Mouse (Mus musculus) C2C12 (cell line): Measurements from ENCODE around the gene Tmem145. TPM values are rescaled to one million over a fixed set of nuclear protein-coding genes. Genes with fewer than 3 reads are reported as not detected.
"Not testable (repeated sequence)": the region's sequence is repeated elsewhere in the genome, so short reads cannot be mapped to it uniquely, and the experiment has no call there.

Experiments
- H3K27me3 ChIP-seq: one replicate; pipeline ENCODE4 v1.6.1; 2011; ENCODE audit not compliant: control insufficient read depth, insufficient read depth, insufficient read length
- H3K36me3 ChIP-seq: one replicate; pipeline ENCODE4 v1.6.1; 2011; ENCODE audit not compliant: control insufficient read depth, insufficient read depth
- H3K4me3 ChIP-seq: one replicate; pipeline ENCODE4 v1.5.1; 2011; ENCODE audit warnings: mild to moderate bottlenecking, control low read depth; ENCODE audit not compliant: poor library complexity, insufficient read depth, severe bottlenecking
- H3K79me2 ChIP-seq: one replicate; pipeline ENCODE4 v1.6.1; 2011; ENCODE audit not compliant: control insufficient read depth, insufficient read depth
- H3K79me3 ChIP-seq: one replicate; pipeline ENCODE4 v1.6.1; 2011; ENCODE audit warnings: low read depth, control low read depth
- H3ac ChIP-seq: one replicate; pipeline ENCODE3; 2011; ENCODE audit warnings: low read depth; ENCODE audit not compliant: control insufficient read depth, insufficient read length
- CEBPB ChIP-seq: IDR thresholded peaks from one replicate; pipeline ENCODE4 v1.6.1; 2011; ENCODE audit warnings: low read depth, mild to moderate bottlenecking, control low read depth, moderate library complexity
- CTCF ChIP-seq: IDR thresholded peaks from one replicate; pipeline ENCODE4 v1.5.1; 2011; ENCODE audit not compliant: control insufficient read depth, insufficient read depth, insufficient read length
- FOSL1 ChIP-seq: IDR thresholded peaks from one replicate; pipeline ENCODE4 v1.8.0; 2011; ENCODE audit warnings: mild to moderate bottlenecking, low read length; ENCODE audit not compliant: poor library complexity, insufficient read depth, severe bottlenecking
- MAX ChIP-seq: IDR thresholded peaks from one replicate; pipeline ENCODE4 v1.6.1; 2011; ENCODE audit warnings: mild to moderate bottlenecking, control low read depth
- MYOD1 ChIP-seq: IDR thresholded peaks from one replicate; pipeline ENCODE4 v1.6.1; 2011; ENCODE audit warnings: low read depth; ENCODE audit not compliant: control insufficient read depth, insufficient read length
- MYOG ChIP-seq: IDR thresholded peaks from one replicate; pipeline ENCODE4 v1.6.1; 2011; ENCODE audit not compliant: control insufficient read depth, insufficient read length; ENCODE audit errors: extremely low read depth
- USF1 ChIP-seq: IDR thresholded peaks from one replicate; pipeline ENCODE4 v1.6.1; 2011; ENCODE audit warnings: low read depth, mild to moderate bottlenecking, control low read depth, moderate library complexity
- long read RNA-seq, 2 experiments: library from polyadenylated mRNA; unstranded; transcript quantifications; one replicate each; pipeline ENCODE4 v2.0.0; 2019 to 2020
- polyA plus RNA-seq: library from polyadenylated mRNA; unstranded; fragments of >200 nt; fragmentation: generic; extraction: Trizol; gene quantifications from one replicate; pipeline ENCODE4 v1.2.1, GENCODE M21; 2012; ENCODE audit warnings: missing spikeins

The Tmem145 gene
- 0.13 TPM for polyA plus RNA-seq
- long read RNA-seq, experiment 1: 0 reads
- long read RNA-seq, experiment 2: 0 reads

DNA sequence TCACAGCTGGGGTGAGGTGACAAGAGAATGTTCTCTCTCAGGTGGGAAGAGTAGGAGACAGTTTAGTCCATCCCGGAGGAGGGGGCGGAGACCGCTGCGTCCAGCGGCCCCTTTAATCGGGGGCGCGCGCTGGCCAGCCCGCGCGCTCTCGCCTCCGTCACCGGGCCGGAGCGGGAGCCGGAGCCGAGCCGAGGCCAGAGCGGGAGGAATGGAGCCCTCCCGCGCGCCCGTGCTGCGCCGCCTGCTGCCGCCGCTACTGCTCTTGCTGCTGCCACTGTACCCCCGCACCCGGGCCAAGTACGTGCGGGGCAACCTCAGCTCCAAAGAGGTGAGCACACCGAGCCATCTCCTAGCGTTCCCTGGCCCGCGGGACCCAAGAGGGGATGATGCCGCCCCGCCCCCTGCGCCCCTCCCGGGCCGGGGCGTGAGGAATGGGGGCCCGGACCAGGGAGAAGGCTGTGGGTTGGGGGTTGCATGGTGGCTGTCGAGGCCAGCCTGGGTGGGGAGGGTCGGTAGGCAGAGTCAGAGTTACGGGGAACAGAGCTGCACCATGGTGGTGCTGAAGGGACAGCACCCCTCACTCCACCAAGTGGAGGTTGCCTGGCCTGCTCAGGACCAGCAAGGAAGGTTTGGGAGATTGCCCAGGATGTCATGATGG, at the start of gene Tmem145:
Gene Tmem145, plus strand, starts transcription at position 151 of the 658 bp plus-strand sequence.
- H3K79me3 ChIP-seq: no peaks in the 10 kb centered on the region
- H3K36me3 ChIP-seq: no peaks in the 10 kb centered on the region

DNA sequence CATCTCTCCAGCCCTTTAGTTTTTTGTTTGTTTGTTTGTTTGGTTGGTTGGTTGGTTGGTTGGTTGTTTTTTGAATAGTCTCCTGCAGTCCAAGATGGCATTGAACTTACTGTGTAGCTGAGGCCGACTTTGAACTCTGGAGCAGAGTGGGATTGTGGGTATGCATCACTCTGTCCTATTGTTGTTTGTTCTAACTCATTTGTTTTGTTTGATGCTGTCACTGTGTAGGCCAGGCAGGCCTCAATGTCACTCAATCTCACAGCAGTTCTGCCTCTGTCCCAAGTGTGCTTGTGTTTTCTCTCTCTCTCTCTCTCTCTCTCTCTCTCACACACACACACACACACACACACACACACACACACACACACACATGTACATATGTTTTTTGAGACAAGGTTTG, 44.0 kb upstream of the Tmem145 start:
- Histone ChIP-seq H3ac (no peak overlapping the region), H3K4me3 (no peak overlapping the region), H3K36me3 (no peaks in the 10 kb centered on the region), H3K79me3 (no peaks in the 10 kb centered on the region), H3K79me2 (no peaks in the 10 kb centered on the region), H3K27me3 (no peaks in the 10 kb centered on the region)
- TF ChIP-seq USF1 (no peak), MYOG (no peak), CTCF (no peak), MYOD1 (no peak), CEBPB (no peak), MAX (no peak), FOSL1 (no peak)

More for the DNA sequence above, at the start of gene Tmem145:
- Histone ChIP-seq H3K27me3 (peaks cover 63% of the 10 kb centered on the region), H3K4me3 (no peak within 1 kb of the TSS), H3K79me2 (no peaks in the 10 kb centered on the region), H3ac (no peak within 1 kb of the TSS)
- TF ChIP-seq FOSL1: no peak
- no peak for TF ChIP-seq MAX
- no peak for TF ChIP-seq CEBPB

DNA sequence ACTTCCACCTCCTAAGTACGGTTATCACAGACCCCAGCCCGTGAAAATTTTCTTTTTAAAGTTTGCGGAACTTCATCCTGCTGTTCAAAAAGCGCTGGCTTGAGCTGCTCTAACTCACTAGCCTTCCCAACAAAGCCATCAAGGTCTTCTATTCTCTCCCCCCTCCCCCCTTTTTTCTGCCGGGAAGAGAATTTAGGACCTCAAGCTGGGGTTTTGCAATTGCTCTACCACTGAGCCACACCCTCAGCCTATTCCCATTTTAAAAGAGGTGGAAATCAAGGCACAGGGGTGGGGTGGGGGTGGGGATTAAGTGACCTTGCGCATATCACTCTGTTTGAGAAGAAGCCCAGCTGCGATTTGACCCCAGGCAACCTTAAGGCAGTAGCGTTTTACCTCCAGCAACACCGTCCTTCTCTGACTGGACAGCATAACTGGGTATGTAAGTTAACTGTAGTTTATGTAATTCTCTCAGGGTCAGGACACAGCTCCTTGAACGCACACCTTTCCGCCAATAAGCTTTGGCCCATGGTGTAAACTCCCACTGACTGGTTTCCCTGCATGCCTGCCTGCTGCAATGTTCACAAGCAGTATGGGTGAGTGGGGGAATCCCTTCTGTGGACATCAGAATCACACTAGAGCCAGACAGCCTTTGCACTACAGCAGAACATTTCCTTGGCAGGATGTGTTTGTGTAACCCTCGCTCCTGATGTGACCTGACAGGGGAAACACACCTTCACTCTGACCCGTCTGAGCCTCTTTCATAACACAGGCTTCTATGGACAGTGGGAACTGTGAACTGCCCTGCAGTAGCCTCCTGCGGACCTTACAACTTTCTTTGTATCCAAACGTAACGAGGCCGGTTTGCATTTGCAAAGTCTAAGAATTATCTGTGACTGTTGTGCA, 41.7 kb upstream of the Tmem145 start:
- Histone ChIP-seq H3K79me2 (no peaks in the 10 kb centered on the region), H3ac (no peak overlapping the region), H3K79me3 (peaks cover under 1% of the 10 kb centered on the region), H3K4me3 (no peak overlapping the region), H3K36me3 (no peaks in the 10 kb centered on the region), H3K27me3 (no peaks in the 10 kb centered on the region)
- TF ChIP-seq USF1: no peak
- TF ChIP-seq FOSL1: no peak

DNA sequence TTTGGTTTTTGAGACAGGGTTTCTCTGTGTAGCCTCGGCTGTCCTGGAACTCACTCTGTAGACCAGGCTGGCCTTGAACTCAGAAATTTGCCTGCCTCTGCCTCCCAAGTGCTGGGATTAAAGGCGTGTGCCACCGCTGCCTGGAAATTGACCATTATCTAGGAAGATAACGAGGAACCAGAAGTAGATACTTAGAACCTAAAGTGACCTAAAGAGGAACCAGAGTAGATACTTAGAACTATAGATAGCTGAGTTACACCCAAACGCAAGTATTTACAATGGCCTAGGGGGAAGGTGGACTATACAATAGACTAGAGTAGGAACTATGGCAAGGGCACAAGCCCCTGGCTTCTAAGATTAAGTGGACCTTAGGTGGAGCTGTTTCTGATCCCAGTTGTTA, 40.2 kb upstream of the Tmem145 start:
- not testable (repeated sequence) for H3K4me3 ChIP-seq, H3ac ChIP-seq, H3K36me3 ChIP-seq, H3K79me2 ChIP-seq, H3K27me3 ChIP-seq, H3K79me3 ChIP-seq

DNA sequence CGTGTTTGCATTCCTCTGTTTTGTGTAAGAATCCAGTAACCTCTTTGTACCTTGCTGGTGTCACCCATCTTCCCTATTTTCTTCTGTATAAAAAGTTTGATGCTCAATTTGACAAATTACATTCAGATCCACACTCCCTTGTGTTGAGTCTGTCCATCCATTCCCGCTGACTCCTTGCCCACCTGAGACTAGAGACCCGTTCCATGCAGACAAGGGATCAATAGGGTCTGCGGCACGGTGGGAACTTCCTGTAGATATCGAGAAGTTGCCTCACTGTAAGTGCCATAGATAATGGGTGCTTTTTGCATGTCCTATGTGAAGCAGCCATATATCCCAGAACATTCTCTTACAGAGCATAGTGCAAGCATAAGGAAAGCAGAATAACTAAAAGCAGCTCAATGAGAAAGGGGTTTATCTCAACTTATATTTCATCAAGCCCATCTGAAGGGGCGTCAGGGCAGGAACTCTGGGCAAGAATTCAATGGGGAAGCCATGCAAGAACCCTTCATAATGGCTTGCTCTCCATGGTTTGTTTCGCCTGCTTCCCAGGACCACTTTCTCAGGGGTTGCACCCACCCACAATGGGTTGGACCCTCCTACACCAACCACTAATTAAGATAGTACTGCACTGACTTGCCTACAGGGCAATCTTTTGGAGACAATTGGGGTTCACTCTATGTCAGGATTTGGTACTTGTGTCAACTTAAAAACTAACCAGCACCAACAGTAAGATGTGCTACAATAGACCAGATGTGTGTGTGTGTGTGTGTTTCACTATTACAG, 39.5 kb upstream of the Tmem145 start:
- peaks cover 3% of the 10 kb centered on the region for H3K79me3 ChIP-seq
- no peak for TF ChIP-seq USF1
- no peak for TF ChIP-seq MYOG
- no peak for TF ChIP-seq MAX
- no peak for TF ChIP-seq FOSL1
- no peak for TF ChIP-seq CEBPB
- TF ChIP-seq CTCF: no peak
- H3K4me3 ChIP-seq: no peak overlapping the region

DNA sequence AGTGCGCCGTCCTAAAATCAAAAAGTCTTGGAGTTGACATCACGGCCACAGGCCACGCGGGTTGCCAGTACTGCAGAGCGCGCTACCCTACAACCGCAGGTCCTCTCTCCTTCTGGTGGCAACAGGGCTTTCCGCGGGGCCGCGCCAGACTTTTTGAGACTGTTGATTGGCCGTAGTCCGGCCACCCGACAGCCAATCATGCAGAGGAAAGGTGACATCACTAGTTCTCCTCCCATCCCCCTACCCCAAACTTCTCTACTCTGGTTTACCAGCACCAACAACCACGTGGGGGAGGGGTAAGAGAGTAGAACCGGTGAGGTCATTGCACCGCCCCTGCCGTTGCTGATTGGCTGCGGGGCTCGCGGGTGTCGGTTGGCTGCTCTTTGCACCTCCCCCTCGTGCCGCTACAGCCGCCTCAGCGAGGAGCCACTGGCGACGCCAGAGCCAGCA, 38.6 kb upstream of the Tmem145 start, which contains the start of gene Cic:
Gene Cic, plus strand, starts transcription at position 404 of the 450 bp plus-strand sequence.
- no peaks in the 10 kb centered on the region for H3K27me3 ChIP-seq
- H3K79me3 ChIP-seq: peaks cover 3% of the 10 kb centered on the region
- peak within 1 kb of the TSS; percentile 77 for H3ac ChIP-seq
- no peaks in the 10 kb centered on the region for H3K79me2 ChIP-seq
- H3K4me3 ChIP-seq: peak within 1 kb of the TSS; percentile 49
- no peak for TF ChIP-seq CTCF
- no peak for TF ChIP-seq FOSL1
- no peak for TF ChIP-seq CEBPB
- no peak for TF ChIP-seq MYOD1
- TF ChIP-seq USF1: peak; percentile 64
- no peak for TF ChIP-seq MYOG
- TF ChIP-seq MAX: peak; percentile 71
- no peaks in the 10 kb centered on the region for H3K36me3 ChIP-seq

More for the DNA sequence above, 39.5 kb upstream of the Tmem145 start:
- no peaks in the 10 kb centered on the region for H3K79me2 ChIP-seq
- H3K36me3 ChIP-seq: no peaks in the 10 kb centered on the region
- H3K27me3 ChIP-seq: no peaks in the 10 kb centered on the region
- no peak overlapping the region for H3ac ChIP-seq
